Mouse (Mus musculus) spleen, postnatal 36 days (tissue): ENCODE data around the gene Tmsb10.

ENCODE experiments used
- DNase-seq, 2 experiments: peaks; one replicate each; pipeline ENCODE4 v3.0.0; 2022; ENCODE audit warnings: low spot score in 2 of 2, mixed read lengths in 1 of 2

The Tmsb10 gene

DNA sequence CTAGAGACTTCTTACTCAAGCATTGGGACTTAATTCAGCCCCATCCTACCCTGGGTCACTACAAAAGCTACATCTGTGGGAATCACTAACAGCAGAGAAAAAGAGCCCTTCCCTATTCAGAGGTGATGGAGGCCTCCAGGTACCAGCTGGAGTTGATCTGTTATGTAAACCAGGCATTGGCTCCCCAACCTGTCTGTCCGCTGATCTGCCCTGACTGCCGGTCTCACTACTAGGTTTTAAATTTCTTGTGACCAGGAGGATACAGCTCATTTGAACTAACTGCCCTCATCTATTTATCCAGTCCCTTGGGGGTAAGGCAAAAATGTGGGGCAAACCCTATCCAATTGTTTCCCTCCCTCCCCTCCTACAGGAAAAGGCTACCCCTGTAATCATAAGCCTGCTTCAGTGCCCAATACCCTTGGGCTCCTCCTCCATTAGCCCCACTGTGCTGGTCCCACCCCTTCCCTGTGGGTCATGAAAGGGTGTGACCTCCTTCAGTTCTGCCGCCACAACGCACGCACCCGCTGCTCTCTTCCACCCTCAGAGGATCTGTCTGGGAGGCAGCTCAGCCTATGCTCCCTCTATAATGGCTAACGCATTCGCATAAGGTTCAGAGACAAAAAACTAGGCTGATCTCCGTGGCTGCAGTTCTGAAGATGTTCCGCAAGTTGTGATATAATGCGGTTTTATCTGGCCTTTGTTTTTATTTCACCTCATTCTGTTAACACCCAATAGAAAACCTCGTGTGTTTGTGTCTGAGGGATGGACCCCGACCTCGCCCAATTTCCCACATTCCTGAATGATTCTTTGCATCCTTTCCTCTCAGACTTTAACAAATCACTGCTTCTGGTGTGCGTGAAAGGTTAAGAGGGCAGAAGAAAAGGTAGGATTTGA is 2.1 kb downstream of the Tmsb10 start:
- peak; percentile 85 to 87 for DNase-seq

- DNase-seq: peak; percentile 64 to 71
These were observed 2.9 kb downstream of the Tmsb10 start for GRCm38 (mm10) chr6:72955517-72956198.

DNA sequence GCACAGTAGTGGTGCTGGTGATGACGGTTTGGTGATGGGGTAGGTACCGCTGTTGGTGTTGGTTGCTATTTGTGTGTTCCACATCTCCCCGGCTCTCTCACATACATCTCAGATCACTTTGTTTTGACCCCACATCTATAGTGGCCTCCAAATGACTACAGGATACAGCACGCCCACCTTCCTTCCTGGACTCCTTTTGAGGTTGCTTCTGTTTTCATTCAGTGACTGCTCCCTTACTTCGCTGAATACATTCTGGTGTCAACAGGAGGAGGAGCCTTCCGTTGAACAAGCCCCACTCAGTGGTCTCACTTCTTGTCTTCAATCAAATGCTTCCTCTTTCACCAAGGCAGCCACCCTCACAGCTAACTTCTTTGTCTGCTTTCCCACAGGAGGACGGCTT is 3.8 kb downstream of the Tmsb10 start:
- DNase-seq: peak; percentile 85 to 90

- DNase-seq: no peak
These were observed 5.6 kb downstream of the Tmsb10 start for GRCm38 (mm10) chr6:72952967-72953366.

- no peak for DNase-seq
These were observed 6.3 kb downstream of the Tmsb10 start for GRCm38 (mm10) chr6:72952221-72952620.

DNA sequence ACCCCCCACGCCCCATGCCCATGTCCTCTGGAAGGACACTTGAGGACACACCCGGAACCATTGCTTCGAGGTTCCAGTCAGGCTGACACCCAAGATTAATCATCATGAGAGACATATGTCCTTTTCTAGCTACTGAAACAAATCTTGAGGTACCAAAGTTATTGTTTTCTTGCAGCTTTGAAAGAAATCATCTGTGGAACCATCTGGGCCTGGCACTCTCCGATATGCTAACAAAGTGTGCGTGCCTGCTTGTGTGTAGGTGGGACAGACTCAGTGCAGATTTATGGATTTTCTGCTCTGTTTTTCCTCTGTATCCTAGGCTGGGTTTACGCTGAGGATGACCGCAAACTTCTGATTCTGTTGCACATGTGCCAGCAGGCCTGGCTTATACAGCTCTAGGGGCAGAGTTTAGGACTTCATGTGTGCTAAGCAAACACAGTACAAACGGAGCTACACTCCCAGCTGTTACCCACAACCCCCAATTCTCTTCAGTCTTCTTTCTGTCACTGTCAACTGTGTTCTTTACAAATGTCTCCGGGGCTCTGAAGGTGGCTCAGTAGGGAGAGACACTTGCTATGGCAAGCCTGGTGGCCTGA is 9.3 kb downstream of the Tmsb10 start:
- no peak for DNase-seq

- DNase-seq: no peak
These were observed 10.2 kb downstream of the Tmsb10 start for GRCm38 (mm10) chr6:72948392-72948791.

DNA sequence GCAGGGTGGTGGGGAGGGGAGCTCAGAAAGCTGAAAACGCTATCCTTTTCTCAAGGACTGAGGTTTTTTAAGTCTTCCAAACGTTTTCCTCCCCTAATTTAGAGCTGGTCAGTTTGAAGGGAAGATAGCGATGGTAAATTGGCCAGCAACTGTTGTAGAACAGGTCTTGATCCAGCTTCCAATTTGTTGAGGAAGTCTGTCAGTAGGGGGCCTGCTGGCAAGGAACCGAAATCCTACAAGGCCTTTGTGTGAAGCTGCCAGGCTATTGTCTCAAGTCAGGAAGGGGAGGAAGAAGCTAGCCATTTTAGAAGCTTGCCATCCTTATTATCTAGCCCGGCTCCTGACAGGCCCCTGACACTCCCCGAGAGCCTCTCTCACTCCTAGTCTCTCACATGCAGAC is 10.6 kb downstream of the Tmsb10 start:
- DNase-seq: no peak

DNA sequence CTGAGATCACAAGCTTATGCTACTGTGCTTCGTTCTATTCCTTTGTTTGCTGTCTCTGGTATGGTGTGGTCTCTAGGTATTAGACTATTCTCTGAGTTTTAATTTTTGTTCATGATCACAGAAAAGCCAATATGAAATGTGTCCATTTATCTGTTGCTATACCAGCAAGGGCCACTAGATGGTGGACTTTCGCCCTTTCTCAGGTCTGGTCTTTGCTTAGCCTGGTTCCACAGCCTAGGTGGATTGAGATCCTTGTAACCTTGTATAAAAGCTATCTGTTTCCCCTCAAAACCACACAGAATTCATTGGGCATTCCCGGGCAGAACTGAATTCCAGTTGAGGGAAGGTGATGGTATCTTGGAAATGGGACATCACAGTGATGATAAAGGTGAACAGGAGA is 18.1 kb downstream of the Tmsb10 start:
- DNase-seq: peak; percentile 53 to 66

DNA sequence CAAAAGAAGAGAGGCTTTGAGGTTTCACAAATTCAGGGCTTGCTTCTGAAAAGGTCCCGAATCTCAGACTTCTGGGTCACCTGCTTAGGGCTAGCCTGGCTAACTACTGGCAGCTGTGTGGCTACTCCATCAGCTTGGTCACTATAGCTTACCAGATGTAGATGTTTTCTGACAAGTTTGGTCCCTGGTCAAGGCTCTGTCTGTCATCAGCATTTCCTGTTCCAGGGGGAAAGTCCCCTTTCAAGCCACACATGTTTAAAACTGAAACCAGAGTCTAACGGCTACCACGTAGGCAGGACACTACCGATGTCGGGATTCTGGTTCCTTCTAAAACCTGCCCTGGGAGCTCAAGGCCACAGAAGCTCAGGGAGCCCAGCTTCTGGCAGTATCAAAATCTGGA is 20.7 kb downstream of the Tmsb10 start:
- peak; percentile 53 to 66 for DNase-seq

GRCm38 (mm10) chr6:72937430-72937829 is 21.1 kb downstream of the Tmsb10 start:
- DNase-seq: no peak

DNA sequence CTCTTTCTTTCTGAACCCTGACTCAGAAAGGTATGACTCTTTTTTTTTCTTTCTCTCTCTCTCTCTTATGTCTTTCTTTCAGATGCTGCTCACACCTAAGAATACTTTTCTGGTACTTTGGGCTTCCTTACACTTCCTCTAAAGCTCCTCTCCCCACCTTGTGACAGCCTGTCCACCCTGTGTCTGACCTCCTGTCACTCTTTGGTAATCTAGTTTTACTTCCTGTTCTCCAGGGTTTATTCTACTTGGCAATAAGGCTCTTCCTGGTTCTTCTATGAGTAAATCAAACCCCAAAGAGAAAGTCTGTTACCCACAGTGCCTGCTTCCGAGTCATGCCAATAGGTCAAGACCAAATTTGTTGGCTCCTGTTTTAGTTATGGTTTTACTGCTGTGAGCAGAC is 25.6 kb downstream of the Tmsb10 start:
- no peak for DNase-seq

GRCm38 (mm10) chr6:72931533-72931932 is 27.0 kb downstream of the Tmsb10 start:
- DNase-seq: no peak

DNA sequence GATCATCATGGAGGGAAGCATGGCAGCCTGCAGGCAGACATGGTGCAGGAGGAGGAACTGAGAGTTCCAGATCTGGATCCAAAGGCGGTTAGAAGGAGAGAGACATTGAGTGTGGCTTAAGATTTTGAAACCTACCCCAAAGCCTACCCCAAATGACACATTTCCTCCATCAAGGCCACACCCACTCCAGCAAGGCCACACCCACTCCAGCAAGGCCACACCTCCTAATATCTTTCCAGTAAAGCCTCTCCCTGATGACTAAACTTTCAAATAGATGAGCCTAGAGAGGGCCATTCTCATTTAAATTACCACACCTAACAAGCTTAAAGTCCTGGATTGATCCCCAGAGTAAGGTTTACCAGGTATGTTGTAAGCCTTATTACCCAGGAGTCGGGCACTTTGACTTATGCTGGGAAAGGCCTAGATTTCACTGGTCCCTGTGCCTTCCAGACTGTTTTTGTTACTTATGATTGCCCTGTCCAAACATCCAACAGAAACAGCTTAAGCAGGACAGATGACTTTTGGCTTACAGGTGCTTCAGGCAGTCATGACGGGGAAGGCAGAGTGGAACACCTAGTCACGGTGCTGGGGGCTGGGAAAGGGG is 28.7 kb downstream of the Tmsb10 start:
- DNase-seq: no peak

GRCm38 (mm10) chr6:72926755-72927482 is 31.6 kb downstream of the Tmsb10 start:
- DNase-seq: no peak

DNA sequence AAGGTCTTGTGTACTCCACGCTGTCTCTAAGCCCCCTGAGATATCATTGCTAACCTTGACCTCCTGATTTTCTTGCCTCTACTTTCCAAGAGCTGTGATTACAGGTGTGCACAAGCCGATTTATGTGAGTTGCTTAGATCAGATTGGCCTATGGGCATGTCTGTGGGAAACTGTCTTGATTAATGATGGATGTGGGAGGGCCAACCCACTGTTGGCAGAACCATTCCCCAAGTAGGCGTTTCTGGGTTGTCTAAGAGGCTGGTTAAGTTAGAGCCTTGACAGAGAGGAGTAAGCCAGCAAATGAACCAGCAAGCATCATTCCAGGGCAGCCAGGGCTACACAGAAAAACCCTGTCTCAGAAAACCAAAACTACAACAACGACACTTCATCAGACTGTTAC is 32.5 kb downstream of the Tmsb10 start:
- DNase-seq: no peak

DNA sequence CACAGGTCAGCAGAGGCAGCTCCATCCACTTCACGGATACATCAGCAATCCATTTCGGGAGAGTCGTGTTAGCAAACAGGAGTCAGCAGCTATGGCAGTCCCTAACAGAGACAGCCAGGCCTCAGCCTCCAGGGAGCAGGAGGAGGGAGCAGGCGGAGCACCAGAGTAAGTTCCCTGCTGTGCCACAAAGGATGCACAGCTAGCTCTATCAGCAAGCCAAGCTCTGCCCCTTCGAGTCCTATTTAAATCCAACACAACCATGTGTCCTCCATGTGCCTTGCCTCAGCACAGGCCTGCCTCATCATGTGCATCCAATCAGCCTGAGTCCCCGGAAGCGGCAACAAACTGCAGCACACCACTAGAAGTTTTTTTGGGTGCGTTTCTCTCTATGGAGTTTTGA is 35.2 kb downstream of the Tmsb10 start:
- DNase-seq: no peak

DNA sequence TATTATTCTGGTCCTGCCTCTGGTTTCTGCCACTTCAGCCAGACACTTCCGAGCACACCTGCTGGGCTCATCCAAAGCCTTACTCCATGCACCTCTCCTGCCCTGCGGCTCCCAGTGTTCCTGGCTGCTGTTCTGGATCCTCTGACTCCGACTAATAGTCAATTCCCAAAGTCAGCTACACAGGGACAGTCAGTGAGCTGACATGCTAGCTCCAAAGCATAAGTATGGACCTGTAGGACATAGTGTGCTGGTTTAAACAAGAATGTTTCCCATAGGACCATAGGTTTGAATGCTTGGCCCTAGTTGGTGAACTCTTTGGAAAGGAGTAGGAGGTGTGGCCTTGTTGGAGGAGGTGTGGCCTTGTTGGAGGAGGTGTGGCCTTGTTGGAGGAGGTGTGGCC is 37.5 kb downstream of the Tmsb10 start:
- DNase-seq: no peak

DNA sequence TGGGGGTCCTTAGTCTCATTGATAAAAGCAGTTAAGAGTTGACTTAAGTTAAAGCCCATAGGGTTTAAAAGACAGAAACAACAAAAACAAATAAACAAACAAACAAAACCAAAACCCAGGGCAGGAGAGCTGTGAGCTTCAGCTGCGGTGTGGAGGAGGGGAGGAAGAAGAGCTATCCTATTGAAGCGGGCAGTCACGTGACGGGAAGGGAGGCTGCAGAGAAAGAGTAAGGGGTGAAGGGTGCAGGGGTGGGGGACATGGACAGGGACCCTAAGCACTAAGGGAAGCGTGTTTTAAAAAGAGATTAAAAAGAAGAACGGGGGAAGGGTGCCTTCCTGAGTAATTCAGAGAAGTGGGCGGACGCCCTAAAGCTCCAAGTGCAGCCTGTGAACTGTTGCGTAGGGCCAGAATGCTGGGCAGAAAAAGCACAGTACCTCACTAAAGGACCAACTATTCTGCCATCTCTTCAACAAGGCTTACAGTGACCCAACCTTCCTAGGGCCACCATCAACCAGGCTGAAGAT is 40.0 kb downstream of the Tmsb10 start:
- no peak for DNase-seq

DNA sequence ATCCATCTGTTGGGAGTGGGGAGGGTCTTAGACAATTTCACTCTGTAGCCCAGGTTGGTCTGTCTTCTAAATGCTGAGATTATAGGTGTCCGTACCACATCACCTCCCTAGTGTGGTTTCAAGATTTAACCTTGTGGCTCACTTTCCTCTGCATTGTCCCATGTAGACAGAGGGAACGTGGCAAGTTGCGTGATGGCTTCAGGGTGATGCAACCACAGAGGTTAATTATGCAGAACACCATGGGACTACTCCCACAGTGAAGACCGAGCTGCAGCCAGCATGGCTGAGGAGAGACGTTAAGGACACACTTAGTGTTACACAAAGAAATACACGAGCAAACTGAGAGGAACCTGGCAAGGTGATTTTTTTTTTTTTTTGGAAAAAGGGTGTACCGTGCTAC is 42.2 kb downstream of the Tmsb10 start:
- no peak for DNase-seq

- no peak for DNase-seq
These were observed 44.3 kb downstream of the Tmsb10 start for GRCm38 (mm10) chr6:72914087-72914749.
